Mouse (Mus musculus) heart, embryonic 11.5 days (tissue): ENCODE measurements at regions not wholly inside any gene's neighbourhood (a gene's known extent, or its start where the extent isn't known, plus 50 kb on each side); places are given as distances from the start of the nearest gene placed in this dataset.
"Not testable (repeated sequence)": the region's sequence is repeated elsewhere in the genome, so short reads cannot be mapped to it uniquely, and the experiment has no call there.

Source experiments
- ATAC-seq: fragments of 200-750 bp; cut with Nextera tagmentation; replicated peaks from 2 replicates; pipeline ENCODE4 v1.8.0; 2017; ENCODE audit warnings: moderate library complexity; ENCODE audit not compliant: insufficient number of reproducible peaks, low FRiP score, low TSS enrichment
- H3K27ac ChIP-seq: fragments of 300-500 bp; sonication (generic); 2 replicates; pipeline ENCODE4 v1.5.1; 2014; ENCODE audit warnings: mild to moderate bottlenecking, low read depth, low read length
- H3K27me3 ChIP-seq: fragments of 300-500 bp; sonication (generic); 2 replicates; pipeline ENCODE4 v1.6.1; 2014; ENCODE audit warnings: mild to moderate bottlenecking, low read length, mixed read lengths; ENCODE audit not compliant: control insufficient read depth, insufficient read depth
- H3K36me3 ChIP-seq: fragments of 300-500 bp; sonication (generic); 2 replicates; pipeline ENCODE4 v1.6.1; 2014; ENCODE audit warnings: mild to moderate bottlenecking, low read length, moderate library complexity, mixed read lengths; ENCODE audit not compliant: control insufficient read depth, insufficient read depth
- H3K4me1 ChIP-seq: fragments of 300-500 bp; sonication (generic); 2 replicates; pipeline ENCODE4 v1.6.1; 2014; ENCODE audit warnings: low read length; ENCODE audit not compliant: control insufficient read depth, insufficient read depth
- H3K4me2 ChIP-seq: fragments of 300-500 bp; sonication (generic); 2 replicates; pipeline ENCODE4 v1.6.1; 2014; ENCODE audit warnings: mild to moderate bottlenecking, moderate library complexity
- H3K4me3 ChIP-seq: fragments of 300-500 bp; sonication (generic); 2 replicates; pipeline ENCODE4 v1.5.1; 2014; ENCODE audit warnings: low read depth, low read length
- H3K9ac ChIP-seq: fragments of 300-500 bp; sonication (generic); 2 replicates; pipeline ENCODE4 v1.6.1; 2014; ENCODE audit warnings: mild to moderate bottlenecking, low read depth, low read length, moderate library complexity
- H3K9me3 ChIP-seq: fragments of 300-500 bp; sonication (generic); replicated peaks from 2 replicates; pipeline ENCODE4 v1.6.1; 2016; ENCODE audit warnings: low read length; ENCODE audit not compliant: control insufficient read depth
- WGBS: fragments of 180-500 bp; shearing (Covaris S2); extraction: QIAGEN DNeasy Blood & Tissue Kit; methylation state at CpG from one replicate; pipeline ENCODE4 v1.1.7; 2014; ENCODE audit not compliant: insufficient replicate concordance; 5-methylcytosine and 5-hydroxymethylcytosine counted together

- H3K27me3 ChIP-seq, H3K4me3 ChIP-seq, H3K4me1 ChIP-seq, H3K36me3 ChIP-seq, H3K4me2 ChIP-seq, H3K27ac ChIP-seq, ATAC-seq, H3K9me3 ChIP-seq, H3K9ac ChIP-seq: not testable (repeated sequence)
- 63% methylated on average over 4 of the region's 4 CpGs for WGBS
Observed at GRCm38 (mm10) chr14:53621376-53621775, 632.5 kb downstream of the Dad1 start.

DNA sequence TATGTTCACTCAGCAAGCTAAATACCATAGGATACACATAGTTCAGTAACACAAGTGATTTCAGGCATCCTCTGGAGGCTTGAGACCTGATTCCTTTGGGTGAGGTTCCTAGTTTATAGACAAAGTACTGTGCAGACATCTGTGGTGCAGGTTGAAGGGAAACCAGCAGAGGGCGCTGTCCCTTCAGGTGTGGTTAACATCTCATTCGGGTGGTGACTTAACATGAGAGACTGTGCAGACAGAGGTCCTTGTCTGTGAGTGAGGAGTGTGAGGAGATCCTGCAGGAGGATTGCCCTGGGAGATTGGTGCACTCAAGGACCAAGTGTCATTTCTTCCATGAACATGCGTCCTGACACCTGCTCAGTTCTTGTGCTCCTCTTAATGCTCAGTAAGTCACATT lies 637.8 kb downstream of the Dad1 start:
- not testable (repeated sequence) for H3K36me3 ChIP-seq, H3K4me2 ChIP-seq, H3K9ac ChIP-seq, H3K9me3 ChIP-seq, ATAC-seq, H3K4me1 ChIP-seq, H3K4me3 ChIP-seq, H3K27me3 ChIP-seq, H3K27ac ChIP-seq
- WGBS, result 45% methylated on average over 3 of the region's 3 CpGs

DNA sequence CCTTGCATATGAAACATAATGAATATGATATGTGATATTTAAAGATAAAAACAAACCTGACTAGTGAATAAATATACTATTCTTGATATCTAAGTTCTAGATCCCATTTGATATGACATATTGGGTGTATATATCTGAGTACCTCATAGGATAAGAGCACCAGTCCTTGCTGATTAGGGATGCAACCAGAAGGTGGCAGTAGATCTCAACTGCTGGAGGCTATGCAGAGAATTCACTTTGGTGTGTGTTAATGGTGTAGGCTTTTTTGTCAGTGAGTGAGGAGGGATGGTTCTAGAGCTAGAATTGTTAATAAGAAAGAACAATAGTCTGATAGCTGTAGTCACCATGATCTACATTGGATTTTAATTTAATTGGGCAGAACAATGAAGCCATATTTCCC lies 639.6 kb downstream of the Dad1 start:
- Histone ChIP-seq H3K9ac (no peak overlapping the region), H3K4me3 (no peak overlapping the region), H3K9me3 (no peaks in the 10 kb centered on the region), H3K27me3 (no peaks in the 10 kb centered on the region), H3K4me2 (no peak overlapping the region), H3K36me3 (no peaks in the 10 kb centered on the region), H3K4me1 (no peaks in the 10 kb centered on the region), H3K27ac (no peak overlapping the region)
- no peak for ATAC-seq

DNA sequence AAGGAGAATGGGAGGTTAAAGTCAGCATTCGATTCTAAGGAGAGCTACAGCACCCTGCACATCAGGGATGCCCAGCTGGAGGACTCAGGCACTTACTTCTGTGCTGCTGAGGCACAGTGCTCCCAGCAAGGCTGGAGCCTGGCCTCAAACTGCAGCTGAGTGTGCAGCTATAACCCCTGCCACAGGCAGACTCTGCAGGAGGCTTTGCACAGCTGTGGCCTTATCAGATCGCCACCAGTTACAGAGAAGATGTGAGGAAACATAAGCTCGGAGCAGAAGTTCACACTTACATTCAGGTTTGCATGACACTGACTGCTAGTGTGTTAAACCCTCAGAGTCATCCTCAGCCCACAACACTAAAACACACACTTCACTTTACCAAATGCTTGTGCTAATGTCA lies 654.6 kb downstream of the Dad1 start:
- not testable (repeated sequence) for H3K9me3 ChIP-seq, H3K4me2 ChIP-seq, H3K9ac ChIP-seq, ATAC-seq, H3K36me3 ChIP-seq, H3K27ac ChIP-seq, H3K4me3 ChIP-seq, H3K27me3 ChIP-seq, H3K4me1 ChIP-seq
- WGBS, result 34% methylated on average over 3 of the region's 3 CpGs

DNA sequence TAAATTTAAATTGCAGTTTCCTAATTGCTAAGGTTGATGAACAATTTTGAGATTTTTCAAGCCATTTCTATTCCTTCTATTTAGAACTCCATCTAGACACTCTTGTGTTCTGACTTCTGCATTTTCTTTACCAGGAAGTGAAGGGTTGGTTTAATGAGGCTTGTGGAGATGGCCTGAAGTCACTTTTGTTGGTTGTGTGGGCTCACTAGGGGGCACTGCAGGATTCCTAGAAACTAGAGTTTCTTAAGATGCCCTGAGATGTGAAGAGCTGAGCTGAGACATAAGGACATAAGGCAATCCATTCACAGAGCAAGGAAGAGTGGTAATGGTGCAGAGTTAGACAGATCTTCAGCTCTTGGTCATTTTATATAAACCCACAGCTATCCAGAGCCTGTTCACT lies 656.6 kb downstream of the Dad1 start:
- H3K4me1 ChIP-seq, H3K27me3 ChIP-seq, H3K4me3 ChIP-seq, H3K27ac ChIP-seq, ATAC-seq, H3K9me3 ChIP-seq, H3K36me3 ChIP-seq, H3K4me2 ChIP-seq, H3K9ac ChIP-seq: not testable (repeated sequence)

GRCm38 (mm10) chr14:53590601-53591000 lies 663.3 kb downstream of the Dad1 start:
- H3K4me3 ChIP-seq, H3K27me3 ChIP-seq, ATAC-seq, H3K36me3 ChIP-seq, H3K4me2 ChIP-seq, H3K27ac ChIP-seq, H3K4me1 ChIP-seq, H3K9ac ChIP-seq, H3K9me3 ChIP-seq: not testable (repeated sequence)
- 41% methylated on average over 6 of the region's 6 CpGs for WGBS

GRCm38 (mm10) chr14:53582528-53582927 lies 671.4 kb downstream of the Dad1 start:
- WGBS, result 81% methylated on average over 6 of the region's 6 CpGs
- not testable (repeated sequence) for H3K9me3 ChIP-seq, H3K27me3 ChIP-seq, H3K4me3 ChIP-seq, H3K27ac ChIP-seq, ATAC-seq, H3K9ac ChIP-seq, H3K4me1 ChIP-seq, H3K4me2 ChIP-seq, H3K36me3 ChIP-seq

DNA sequence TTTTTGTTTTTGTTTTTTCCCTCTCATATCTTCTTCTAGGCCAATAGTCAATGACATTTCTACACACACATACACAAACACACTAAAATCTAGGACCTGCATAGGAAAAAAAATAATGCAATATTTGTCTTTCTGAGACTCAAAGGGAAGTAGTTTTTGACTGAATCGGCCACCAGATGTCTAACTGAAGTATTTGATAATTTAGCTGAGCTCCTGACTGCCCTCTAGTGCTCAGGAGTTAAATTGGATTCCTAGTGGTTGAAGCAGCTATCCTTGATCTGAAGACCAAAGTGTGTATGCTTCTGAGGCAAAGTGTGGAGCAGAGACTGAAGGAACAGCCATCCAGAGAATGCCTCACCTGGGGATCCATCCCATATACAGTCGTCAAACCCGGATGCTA lies 672.2 kb downstream of the Dad1 start:
- H3K4me1 ChIP-seq, H3K9ac ChIP-seq, H3K9me3 ChIP-seq, ATAC-seq, H3K4me2 ChIP-seq, H3K27ac ChIP-seq, H3K4me3 ChIP-seq, H3K36me3 ChIP-seq, H3K27me3 ChIP-seq: not testable (repeated sequence)
- 46% methylated on average over 3 of the region's 3 CpGs for WGBS

GRCm38 (mm10) chr14:53576927-53577326 lies 677.0 kb downstream of the Dad1 start:
- WGBS, result 85% methylated on average over 1 of the region's 1 CpGs
- not testable (repeated sequence) for H3K9me3 ChIP-seq, ATAC-seq, H3K9ac ChIP-seq, H3K27me3 ChIP-seq, H3K4me3 ChIP-seq, H3K4me2 ChIP-seq, H3K4me1 ChIP-seq, H3K36me3 ChIP-seq, H3K27ac ChIP-seq
